Mouse (Mus musculus) left cerebral cortex, postnatal 14 days (tissue): ENCODE measurements around the gene Eml2. TPM values are rescaled to one million over a fixed set of nuclear protein-coding genes. Genes with fewer than 3 reads are reported as not detected.

Experiments
- DNase-seq, 2 experiments: peaks; one replicate each; pipeline ENCODE4 v3.0.0; 2021 to 2022; ENCODE audit warnings: low spot score in 2 of 2, mixed read lengths in 1 of 2
- intact Hi-C: fragments of 180-260 bp; cut with DNase I; formaldehyde crosslinking; loops from one replicate; pipeline ENCODE4 v1.15.1; 2025
- microRNA-seq, 2 experiments: library from miRNA; unstranded; fragments of <30 nt; microRNA quantifications; one replicate each; pipeline ENCODE4 v1.2.0; 2022
- total RNA-seq, 2 experiments: library from RNA; stranded (reverse); gene quantifications; 2 replicates each; pipeline ENCODE4 v1.2.3; 2021

The Eml2 gene
- total RNA-seq, 2 experiments from 2014 or later: 167 to 183 TPM

DNA sequence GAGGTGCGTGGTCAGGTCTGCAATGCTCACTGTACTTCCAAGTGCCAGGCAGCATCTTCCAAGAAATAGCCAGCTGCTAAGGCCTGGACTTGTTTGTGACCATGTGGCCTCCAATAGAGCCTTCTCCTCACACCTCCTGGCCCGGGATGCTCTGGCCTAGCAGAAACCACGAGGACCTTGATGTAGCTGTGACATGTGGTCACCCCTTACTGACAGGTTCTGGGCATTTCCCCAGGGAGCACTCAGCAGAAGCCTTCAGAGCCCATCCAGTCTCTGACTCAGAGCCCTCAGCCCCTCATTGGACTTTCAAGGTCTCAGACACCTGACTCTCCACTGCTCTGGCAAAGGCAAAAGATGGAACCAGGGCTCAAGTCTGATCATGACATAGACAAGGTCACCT lies 68.9 kb downstream of the Eml2 start:
- intact Hi-C loops: no loop called here
- no peak for DNase-seq

DNA sequence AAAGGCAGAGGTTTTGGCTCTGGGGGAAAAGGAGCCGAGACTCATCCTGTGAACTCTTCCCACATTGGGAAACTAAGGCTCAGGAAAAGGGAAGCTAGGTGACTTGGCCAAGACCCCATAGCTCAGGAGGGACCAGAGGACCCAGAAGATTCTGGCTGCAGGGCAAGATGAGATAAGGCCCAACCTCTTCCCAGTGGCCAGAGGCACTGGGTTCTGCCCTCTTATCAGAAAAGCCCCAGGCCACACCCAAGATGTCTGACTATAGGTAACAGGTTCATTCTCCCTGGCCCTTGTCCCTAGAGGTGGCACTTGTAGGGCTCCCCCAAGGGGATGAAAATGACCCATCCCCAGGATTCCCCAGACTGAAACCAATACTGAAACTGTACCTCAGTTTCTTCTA lies 70.6 kb downstream of the Eml2 start:
- DNase-seq: no peak
- intact Hi-C loops: no loop called here

DNA sequence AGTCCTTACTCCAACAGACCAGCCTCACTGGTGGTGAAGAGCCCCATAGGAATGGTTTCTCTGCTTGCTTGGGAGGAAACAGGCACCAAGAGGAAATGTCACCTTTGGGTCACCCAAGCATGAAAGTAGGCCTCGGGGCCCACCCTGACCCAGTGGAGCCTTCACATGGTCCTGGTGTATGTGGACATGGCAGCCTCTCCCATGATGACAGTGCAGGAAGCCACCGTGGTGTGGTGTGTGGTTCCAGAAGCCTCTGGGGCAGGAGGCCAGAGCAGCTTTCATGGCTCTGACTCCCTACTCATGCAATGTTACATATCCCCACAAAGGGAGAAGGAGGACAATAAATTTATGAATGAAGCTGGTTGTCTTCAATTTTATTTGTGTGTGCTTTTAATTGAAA lies 71.3 kb downstream of the Eml2 start:
- DNase-seq: no peak
- intact Hi-C loops: no loop called here

DNA sequence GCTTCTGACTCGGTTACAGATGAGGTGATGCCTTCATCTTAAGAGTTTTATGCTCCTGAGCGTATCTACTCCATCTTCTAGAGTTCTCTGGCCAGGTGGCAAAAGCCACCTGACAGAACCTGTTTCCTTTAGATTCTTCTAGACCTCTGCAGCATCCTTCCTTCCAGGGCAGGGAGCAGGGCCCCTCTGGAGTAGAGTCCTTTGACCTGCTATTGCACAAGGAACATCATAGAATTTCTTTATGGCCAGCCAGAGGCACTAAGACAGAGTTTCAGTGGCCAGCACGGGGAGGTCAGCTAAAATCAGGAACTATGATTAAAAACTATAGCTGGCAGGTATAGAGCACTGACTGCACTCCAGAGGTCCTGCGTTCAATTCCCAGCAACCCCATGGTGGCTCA lies 75.9 kb downstream of the Eml2 start:
- intact Hi-C loops: no loop called here
- DNase-seq: no peak

DNA sequence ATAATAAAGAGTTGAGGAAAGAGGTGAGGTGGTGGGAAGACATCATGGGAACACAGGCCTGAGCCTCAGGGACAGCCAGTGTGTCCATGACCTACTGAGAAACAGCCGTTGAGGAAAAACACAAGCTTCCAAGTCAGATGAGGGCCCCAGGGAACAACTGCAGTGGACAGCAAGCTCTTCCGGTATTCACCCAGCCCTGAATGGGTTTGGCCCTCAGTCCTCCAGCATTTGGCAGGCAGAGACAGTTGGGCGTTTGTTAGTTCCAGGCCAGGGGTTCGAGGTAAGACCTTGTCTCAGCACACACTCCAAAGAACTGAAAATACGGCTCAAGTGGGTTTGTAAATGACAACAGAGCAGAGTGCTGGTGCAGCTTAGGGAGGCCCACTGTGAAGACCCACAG lies 77.2 kb downstream of the Eml2 start:
- DNase-seq: no peak
- intact Hi-C loops: no loop called here

DNA sequence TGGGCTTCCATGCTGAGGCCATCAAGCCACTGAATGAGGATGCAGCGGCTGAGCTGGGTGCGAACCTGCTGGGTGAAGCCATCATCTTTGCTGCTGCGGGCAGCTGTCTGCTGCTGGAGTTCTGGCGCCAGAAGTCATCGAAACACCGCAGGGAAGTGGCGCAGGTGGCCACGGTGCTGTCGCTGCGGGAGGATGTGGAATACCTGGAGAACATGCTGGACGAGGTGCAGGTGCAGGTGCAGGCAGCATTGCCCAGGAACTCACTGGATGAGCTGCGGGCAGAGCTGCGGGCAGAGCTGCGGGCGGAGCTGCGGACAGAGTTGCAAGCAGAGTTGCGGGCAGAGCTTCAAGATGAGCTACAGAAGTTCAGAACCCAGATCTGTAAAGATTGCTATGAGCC lies 79.2 kb downstream of the Eml2 start:
- no peak for DNase-seq
- intact Hi-C loops: no loop called here

Small RNAs within 50 kb of the gene (microRNA-seq; reads per million reads assigned to microRNA genes)
- gene Mir330: 10,131 to 10,479 reads per million in 2 experiments

Other genes starting within 250 kb of the Eml2 start
- under 1 TPM; 0.42 to 0.75 TPM for gene Nanos2, start 189.0 kb upstream of the Eml2 start, total RNA-seq
- gene Mypop, start 185.2 kb upstream of the Eml2 start, total RNA-seq: 10 to 100 TPM; 39.9 to 42.2 TPM
- gene Irf2bp1, start 172.4 kb upstream of the Eml2 start, total RNA-seq: 10 to 100 TPM; 42.5 to 45.2 TPM
- gene Foxa3, start 152.9 kb upstream of the Eml2 start, total RNA-seq: not detected
- gene Sympk, start 152.0 kb upstream of the Eml2 start, total RNA-seq: 100 to 1,000 TPM; 106 to 109 TPM
- gene Rsph6a, start 121.7 kb upstream of the Eml2 start, total RNA-seq: under 1 TPM; 0.29 to 0.49 TPM
- 100 to 1,000 TPM; 151 to 162 TPM for gene Dmwd, start 100.2 kb upstream of the Eml2 start, total RNA-seq
- 10 to 100 TPM; 34.3 to 36.7 TPM for gene Dmpk, start 92.6 kb upstream of the Eml2 start, total RNA-seq
- 1 to 10 TPM; 1.6 TPM for gene Six5, start 81.8 kb upstream of the Eml2 start, total RNA-seq
- under 1 TPM; 0.48 to 0.76 TPM for gene Gm4969, start 58.1 kb upstream of the Eml2 start, total RNA-seq
- gene Fbxo46, start 56.6 kb upstream of the Eml2 start, total RNA-seq: 10 to 100 TPM; 11.5 to 12.6 TPM
- gene Qpctl, start 27.1 kb upstream of the Eml2 start, total RNA-seq: 10 to 100 TPM; 19.6 to 21.9 TPM
- gene Snrpd2, start 26.7 kb upstream of the Eml2 start, total RNA-seq: 10 to 100 TPM; 84.3 to 88.7 TPM
- gene Gipr, start 10.3 kb upstream of the Eml2 start, total RNA-seq: 1 to 10 TPM; 1.6 to 2.8 TPM
- gene Gpr4, start 36.1 kb downstream of the Eml2 start, total RNA-seq: 1 to 10 TPM; 5.2 to 5.5 TPM
- gene Opa3, start 51.9 kb downstream of the Eml2 start, total RNA-seq: 10 to 100 TPM; 40.0 to 43.9 TPM
- gene Vasp, start 95.4 kb downstream of the Eml2 start, total RNA-seq: 10 to 100 TPM; 18.4 to 21.1 TPM
- under 1 TPM in 1 of 2 experiments, not detected in 1; 0.40 TPM for gene Ppm1n, start 103.6 kb downstream of the Eml2 start, total RNA-seq
- 100 to 1,000 TPM; 115 to 123 TPM for gene Rtn2, start 106.2 kb downstream of the Eml2 start, total RNA-seq
- 10 to 100 TPM in 1 of 2 experiments, 1 to 10 TPM in 1; 7.6 to 10.7 TPM for gene Fosb, start 133.6 kb downstream of the Eml2 start, total RNA-seq
- 10 to 100 TPM; 42.7 to 44.0 TPM for gene Ercc1, start 168.4 kb downstream of the Eml2 start, total RNA-seq
- 10 to 100 TPM; 20.6 to 20.9 TPM for gene Cd3eap, start 183.1 kb downstream of the Eml2 start, total RNA-seq
- 1 to 10 TPM; 6.0 to 6.7 TPM for gene Ppp1r13l, start 183.3 kb downstream of the Eml2 start, total RNA-seq
- 10 to 100 TPM; 32.7 to 35.5 TPM for gene Ercc2, start 205.6 kb downstream of the Eml2 start, total RNA-seq
- gene Klc3, start 227.7 kb downstream of the Eml2 start, total RNA-seq: 1 to 10 TPM in 1 of 2 experiments, under 1 TPM in 1; 0.75 to 2.2 TPM
- gene Ckm, start 228.4 kb downstream of the Eml2 start, total RNA-seq: under 1 TPM; 0.36 to 0.86 TPM